Mouse (Mus musculus): Measurements from ENCODE around the gene Tbx10. TPM values are rescaled to one million over a fixed set of nuclear protein-coding genes. Genes with fewer than 3 reads are reported as not detected.

The Tbx10 gene
- polyA plus RNA-seq, 1 experiment from 2014 or later, result 0.21 TPM

- Histone ChIP-seq H3K27ac (replicated peaks) (no peak overlapping the region), H3K9me3 (no peaks in the 10 kb centered on the region), H3K36me3 (replicated peaks) (no peaks in the 10 kb centered on the region), H3K4me1 (peaks cover 55% of the 10 kb centered on the region), H3K4me3 (no peak overlapping the region), H3K27me3 (replicated peaks; ENCODE audit: low read depth, poor library complexity, severe bottlenecking) (peaks cover 13% of the 10 kb centered on the region; the same call in 1 of the 2 replicates)
- no peak for DNase-seq (ENCODE audit: low spot score)
- 71% methylated on average over 8 of the region's 8 CpGs for WGBS
Measured at GRCm38 (mm10) chr19:3998335-3998734, 5.8 kb downstream of the Tbx10 start.

GRCm38 (mm10) chr19:3999121-3999730, 6.7 kb downstream of the Tbx10 start:
- Histone ChIP-seq H3K27ac (replicated peaks) (no peak overlapping the region; the same call in 1 of the 2 replicates), H3K4me3 (peak overlapping the region; percentile 90), H3K4me1 (peaks cover 55% of the 10 kb centered on the region)

GRCm38 (mm10) chr19:4000119-4000900, 7.8 kb downstream of the Tbx10 start, which contains the start of the genes Nudt8 and Gm49405:
TSS of gene Nudt8 (plus strand) at chr19:4000580.
TSS of gene Gm49405 (plus strand) at chr19:4000626.
- no peaks in the 10 kb centered on the region for H3K9me3 ChIP-seq
- DNase-seq (ENCODE audit: low spot score), result peak; percentile 96
- peaks cover 11% of the 10 kb centered on the region for H3K36me3 ChIP-seq (replicated peaks)
- under 1% methylated on average over 64 of the region's 64 CpGs for WGBS
- peaks cover 51% of the 10 kb centered on the region for H3K4me1 ChIP-seq
- peak within 1 kb of the TSS; percentile 90 for H3K4me3 ChIP-seq
- H3K27ac ChIP-seq (replicated peaks), result peak within 1 kb of the TSS; percentile 96
- H3K27me3 ChIP-seq (replicated peaks; ENCODE audit: low read depth, poor library complexity, severe bottlenecking), result peaks cover 13% of the 10 kb centered on the region; the same call in 1 of the 2 replicates

More at GRCm38 (mm10) chr19:3999121-3999730, 6.7 kb downstream of the Tbx10 start:
- Histone ChIP-seq H3K27me3 (replicated peaks; ENCODE audit: low read depth, poor library complexity, severe bottlenecking) (peaks cover 13% of the 10 kb centered on the region; the same call in 1 of the 2 replicates), H3K9me3 (no peaks in the 10 kb centered on the region), H3K36me3 (replicated peaks) (0 out of 2 replicates have a peak, but pooled peaks cover 2% of the 10 kb centered on the region)
- WGBS, result 87% methylated on average over 9 of the region's 9 CpGs
- DNase-seq (ENCODE audit: low spot score), result no peak

- peak overlapping the region; percentile 90 for H3K4me3 ChIP-seq
- peaks cover 43% of the 10 kb centered on the region for H3K4me1 ChIP-seq
- peak overlapping the region; percentile 96 for H3K27ac ChIP-seq (replicated peaks)
- H3K36me3 ChIP-seq (replicated peaks), result peaks cover 17% of the 10 kb centered on the region
- H3K9me3 ChIP-seq, result no peaks in the 10 kb centered on the region
- peak; percentile 55 for DNase-seq (ENCODE audit: low spot score)
- H3K27me3 ChIP-seq (replicated peaks; ENCODE audit: low read depth, poor library complexity, severe bottlenecking), result peaks cover 13% of the 10 kb centered on the region; the same call in 1 of the 2 replicates
- WGBS, result 20% methylated on average over 17 of the region's 17 CpGs
Measured at GRCm38 (mm10) chr19:4000949-4001525, 8.5 kb downstream of the Tbx10 start.

- no peaks in the 10 kb centered on the region for H3K9me3 ChIP-seq
- peak overlapping the region; percentile 15; the same call in 1 of the 2 replicates for H3K27ac ChIP-seq (replicated peaks)
- DNase-seq (ENCODE audit: low spot score), result no peak
- peaks cover 36% of the 10 kb centered on the region for H3K4me1 ChIP-seq
- 87% methylated on average over 5 of the region's 5 CpGs for WGBS
- peaks cover 24% of the 10 kb centered on the region for H3K36me3 ChIP-seq (replicated peaks)
- H3K4me3 ChIP-seq, result peak overlapping the region; percentile 90
- H3K27me3 ChIP-seq (replicated peaks; ENCODE audit: low read depth, poor library complexity, severe bottlenecking), result peaks cover 13% of the 10 kb centered on the region; the same call in 1 of the 2 replicates
Measured at GRCm38 (mm10) chr19:4001752-4002151, 9.2 kb downstream of the Tbx10 start.

GRCm38 (mm10) chr19:4003112-4003511, 10.6 kb downstream of the Tbx10 start, which contains the start of gene Doc2g:
TSS of gene Doc2g (plus strand) at chr19:4003313.
- peaks cover 38% of the 10 kb centered on the region for H3K36me3 ChIP-seq (replicated peaks)
- H3K9me3 ChIP-seq, result no peaks in the 10 kb centered on the region
- 76% methylated on average over 1 of the region's 1 CpGs for WGBS
- peaks cover 26% of the 10 kb centered on the region for H3K4me1 ChIP-seq
- peaks cover 12% of the 10 kb centered on the region; the same call in 1 of the 2 replicates for H3K27me3 ChIP-seq (replicated peaks; ENCODE audit: low read depth, poor library complexity, severe bottlenecking)
- H3K27ac ChIP-seq (replicated peaks), result 0 out of 2 replicates have a peak within 1 kb of the TSS, but pooled peaks have one; percentile 7
- no peak for DNase-seq (ENCODE audit: low spot score)
- H3K4me3 ChIP-seq, result peak within 1 kb of the TSS; percentile 90; the same call in 1 of the 2 replicates

- no peak for DNase-seq (ENCODE audit: low spot score)
- peaks cover 8% of the 10 kb centered on the region; the same call in 1 of the 2 replicates for H3K27me3 ChIP-seq (replicated peaks; ENCODE audit: low read depth, poor library complexity, severe bottlenecking)
- H3K27ac ChIP-seq (replicated peaks), result no peak overlapping the region
- WGBS, result 82% methylated on average over 12 of the region's 12 CpGs
- H3K9me3 ChIP-seq, result no peaks in the 10 kb centered on the region
- peaks cover 23% of the 10 kb centered on the region for H3K4me1 ChIP-seq
- H3K4me3 ChIP-seq, result no peak overlapping the region
- peaks cover 43% of the 10 kb centered on the region for H3K36me3 ChIP-seq (replicated peaks)
Measured at GRCm38 (mm10) chr19:4003641-4004040, 11.1 kb downstream of the Tbx10 start.

- Histone ChIP-seq H3K4me3 (no peak overlapping the region), H3K4me1 (peaks cover 23% of the 10 kb centered on the region), H3K27ac (replicated peaks) (no peak overlapping the region), H3K27me3 (replicated peaks; ENCODE audit: low read depth, poor library complexity, severe bottlenecking) (peaks cover 3% of the 10 kb centered on the region; the same call in 1 of the 2 replicates), H3K9me3 (no peaks in the 10 kb centered on the region), H3K36me3 (replicated peaks) (peaks cover 50% of the 10 kb centered on the region)
- WGBS, result 92% methylated on average over 15 of the region's 15 CpGs
- no peak for DNase-seq (ENCODE audit: low spot score)
Measured at GRCm38 (mm10) chr19:4004331-4004730, 11.8 kb downstream of the Tbx10 start.

GRCm38 (mm10) chr19:4005091-4005490, 12.5 kb downstream of the Tbx10 start:
- no peak overlapping the region for H3K4me3 ChIP-seq
- peaks cover 16% of the 10 kb centered on the region for H3K4me1 ChIP-seq
- H3K36me3 ChIP-seq (replicated peaks), result peaks cover 58% of the 10 kb centered on the region
- no peaks in the 10 kb centered on the region for H3K27me3 ChIP-seq (replicated peaks; ENCODE audit: low read depth, poor library complexity, severe bottlenecking)
- DNase-seq (ENCODE audit: low spot score), result no peak
- no peak overlapping the region for H3K27ac ChIP-seq (replicated peaks)
- H3K9me3 ChIP-seq, result no peaks in the 10 kb centered on the region
- 94% methylated on average over 9 of the region's 9 CpGs for WGBS

- Histone ChIP-seq H3K27ac (replicated peaks) (no peak overlapping the region), H3K9me3 (no peaks in the 10 kb centered on the region), H3K36me3 (replicated peaks) (peaks cover 65% of the 10 kb centered on the region), H3K4me3 (no peak overlapping the region), H3K27me3 (replicated peaks; ENCODE audit: low read depth, poor library complexity, severe bottlenecking) (no peaks in the 10 kb centered on the region), H3K4me1 (peaks cover 13% of the 10 kb centered on the region)
- DNase-seq (ENCODE audit: low spot score), result no peak
- 92% methylated on average over 8 of the region's 8 CpGs for WGBS
Measured at GRCm38 (mm10) chr19:4005971-4006370, 13.4 kb downstream of the Tbx10 start.

GRCm38 (mm10) chr19:4011086-4011485, 18.5 kb downstream of the Tbx10 start:
- no peak overlapping the region for H3K27ac ChIP-seq (replicated peaks)
- no peak for DNase-seq (ENCODE audit: low spot score)
- H3K4me1 ChIP-seq, result peaks cover 31% of the 10 kb centered on the region
- no peaks in the 10 kb centered on the region for H3K27me3 ChIP-seq (replicated peaks; ENCODE audit: low read depth, poor library complexity, severe bottlenecking)
- no peaks in the 10 kb centered on the region for H3K9me3 ChIP-seq
- peaks cover 49% of the 10 kb centered on the region for H3K36me3 ChIP-seq (replicated peaks)
- 93% methylated on average over 5 of the region's 5 CpGs for WGBS
- H3K4me3 ChIP-seq, result peak overlapping the region; percentile 86; the same call in 1 of the 2 replicates

GRCm38 (mm10) chr19:4012432-4013022, 20.0 kb downstream of the Tbx10 start, which contains the start of gene Ndufv1:
TSS of gene Ndufv1 (minus strand) at chr19:4012806.
- WGBS, result under 1% methylated on average over 45 of the region's 45 CpGs
- Histone ChIP-seq H3K9me3 (no peaks in the 10 kb centered on the region), H3K36me3 (replicated peaks) (peaks cover 35% of the 10 kb centered on the region), H3K27me3 (replicated peaks; ENCODE audit: low read depth, poor library complexity, severe bottlenecking) (no peaks in the 10 kb centered on the region), H3K4me3 (peak within 1 kb of the TSS; percentile 86), H3K27ac (replicated peaks) (peak within 1 kb of the TSS; percentile 83), H3K4me1 (peaks cover 31% of the 10 kb centered on the region)
- peak; percentile 97 for DNase-seq (ENCODE audit: low spot score)

Data from embryonic facial prominence, embryonic 10.5 days (tissue).